Comparison of ENCODE assay signal across 8 mouse cellular contexts in the genomic region with DNA sequence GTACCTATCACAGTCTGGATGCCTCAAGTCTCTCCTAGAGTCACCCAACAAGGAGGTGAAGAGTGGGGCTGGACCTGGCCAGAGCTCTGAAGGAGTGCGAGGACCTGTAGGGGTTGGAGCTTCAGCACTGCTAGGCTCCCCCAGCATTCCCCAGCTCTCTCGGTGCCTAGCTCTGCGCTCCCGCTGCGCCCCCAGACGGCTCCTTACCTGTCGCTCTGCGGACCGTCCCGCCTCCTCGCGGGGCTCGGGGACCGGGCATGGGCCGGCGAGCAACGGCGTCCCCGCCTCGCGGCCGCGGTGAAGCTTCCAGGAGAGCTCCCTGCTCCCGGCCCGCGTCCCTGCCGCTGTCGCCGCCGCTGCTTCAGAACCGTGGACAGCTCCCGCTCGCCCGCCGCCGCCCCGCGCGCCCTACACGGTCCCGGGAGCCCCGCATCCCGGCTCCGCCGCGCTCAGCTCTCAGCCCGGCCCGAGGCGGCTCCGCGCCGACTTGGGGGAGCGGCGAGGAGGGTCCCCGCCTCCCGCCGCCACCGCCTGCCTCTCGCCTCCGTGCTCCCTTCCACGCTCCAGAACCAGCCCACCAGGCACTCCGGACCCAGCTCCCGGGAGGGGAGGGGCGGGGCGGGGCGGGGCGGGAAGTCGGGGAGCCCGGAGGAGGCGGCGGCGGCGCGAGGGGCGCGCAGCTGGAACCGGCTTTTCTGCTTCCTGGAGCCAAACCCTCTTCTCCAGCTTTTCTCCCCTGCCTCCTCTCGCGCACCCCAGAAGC. TPM values are rescaled to one million over a fixed set of nuclear protein-coding genes. Genes with fewer than 3 reads are reported as not detected.
DNase-seq lines count a peak whose midpoint lies in the region; ATAC-seq and TF ChIP-seq lines count a peak whose summit lies in the region.

A gene (minus strand): TSS at position 513 of the 763 bp plus-strand sequence.

- peak; percentile 77 for ATAC-seq in hindbrain, postnatal 0 days
- ATAC-seq in limb, embryonic 11.5 days (ENCODE audit: insufficient number of reproducible peaks, low FRiP score, low TSS enrichment, low read depth): no peak; the same call in 1 of the 2 replicates
- peak; percentile 61 for ATAC-seq in midbrain, embryonic 11.5 days (ENCODE audit: low FRiP score)
- ATAC-seq in erythroid progenitor cell, adult 5-6 weeks (replicated peaks; ENCODE audit: low FRiP score, poor library complexity, severe bottlenecking): no peak

- intact Hi-C loops in gastrocnemius, adult 2 months (cut with DNase I): no loop called here

- peak; percentile 87 for DNase-seq in adrenal gland, adult 2 months
- DNase-seq in cerebellum, postnatal 25 days: peak; percentile 65 to 73
- peak; percentile 78 for DNase-seq in gastrocnemius, adult 2 months
- peak; percentile 67 for DNase-seq in hindbrain, postnatal 0 days (ENCODE audit: low spot score)
- peak; percentile 90 for DNase-seq in limb, embryonic 11.5 days (ENCODE audit: low spot score)
- DNase-seq in midbrain, embryonic 11.5 days (ENCODE audit: low spot score, missing footprints): peak; percentile 95
- DNase-seq in spleen, adult 18-20 months: peak; percentile 13 to 59

- peak within 1 kb of the TSS; percentile 80 for H3K4me2 ChIP-seq in hindbrain, postnatal 0 days (ENCODE audit: low read depth, low read length)
- peak within 1 kb of the TSS; percentile 89 for H3K4me2 ChIP-seq in limb, embryonic 11.5 days (ENCODE audit: low read depth, severe bottlenecking)
- H3K4me2 ChIP-seq in midbrain, embryonic 11.5 days: peak within 1 kb of the TSS; percentile 84

- H3K9ac ChIP-seq in hindbrain, postnatal 0 days (replicated peaks; ENCODE audit: low read length): peak within 1 kb of the TSS; percentile 65
- no peak within 1 kb of the TSS for H3K9ac ChIP-seq in limb, embryonic 11.5 days (ENCODE audit: low read length)
- peak within 1 kb of the TSS; percentile 44 for H3K9ac ChIP-seq in midbrain, embryonic 11.5 days (ENCODE audit: low read length)

- H3K36me3 ChIP-seq in hindbrain, postnatal 0 days (ENCODE audit: insufficient read depth, low read length): no peaks in the 10 kb centered on the region
- H3K36me3 ChIP-seq in limb, embryonic 11.5 days (ENCODE audit: control insufficient read depth, insufficient read depth, low read length): no peaks in the 10 kb centered on the region
- no peaks in the 10 kb centered on the region for H3K36me3 ChIP-seq in midbrain, embryonic 11.5 days (ENCODE audit: control insufficient read depth, insufficient read depth, low read length)

- WGBS in hindbrain, postnatal 0 days: under 1% methylated on average over 73 of the region's 79 CpGs
- under 1% methylated on average over 60 of the region's 79 CpGs for WGBS in limb, embryonic 11.5 days
- under 1% methylated on average over 76 of the region's 79 CpGs for WGBS in midbrain, embryonic 11.5 days

- no peak for TF ChIP-seq CTCF in gastrocnemius, adult 2 months (IDR thresholded peaks at IDR 0.05)
- TF ChIP-seq CTCF in hindbrain, postnatal 0 days (IDR thresholded peaks at IDR 0.05; ENCODE audit: low read depth): no peak

- peak within 1 kb of the TSS; percentile 64 for H3K4me3 ChIP-seq in gastrocnemius, adult 2 months
- peak within 1 kb of the TSS; percentile 63 for H3K4me3 ChIP-seq in hindbrain, postnatal 0 days (ENCODE audit: low read length)
- H3K4me3 ChIP-seq in limb, embryonic 11.5 days (ENCODE audit: low read depth, low read length): peak within 1 kb of the TSS; percentile 47
- H3K4me3 ChIP-seq in midbrain, embryonic 11.5 days (ENCODE audit: low read depth, low read length): peak within 1 kb of the TSS; percentile 55

- 0 out of 2 replicates have a peak, but pooled peaks cover 3% of the 10 kb centered on the region for H3K27me3 ChIP-seq in hindbrain, postnatal 0 days (ENCODE audit: insufficient read depth, low read length)
- peaks cover 15% of the 10 kb centered on the region for H3K27me3 ChIP-seq in limb, embryonic 11.5 days (ENCODE audit: control insufficient read depth, insufficient read depth, low read length)
- peaks cover 11% of the 10 kb centered on the region for H3K27me3 ChIP-seq in midbrain, embryonic 11.5 days (ENCODE audit: control insufficient read depth, insufficient read depth, low read length)

- peaks cover 10% of the 10 kb centered on the region; the same call in 1 of the 2 replicates for H3K4me1 ChIP-seq in hindbrain, postnatal 0 days (ENCODE audit: insufficient read depth, low read length)
- no peaks in the 10 kb centered on the region for H3K4me1 ChIP-seq in limb, embryonic 11.5 days (ENCODE audit: control insufficient read depth, insufficient read depth, low read length)
- no peaks in the 10 kb centered on the region for H3K4me1 ChIP-seq in midbrain, embryonic 11.5 days (ENCODE audit: control insufficient read depth, insufficient read depth, low read length)

- no peak within 1 kb of the TSS for H3K27ac ChIP-seq in gastrocnemius, adult 2 months
- H3K27ac ChIP-seq in hindbrain, postnatal 0 days: 0 out of 2 replicates have a peak within 1 kb of the TSS, but pooled peaks have one; percentile 32
- H3K27ac ChIP-seq in limb, embryonic 11.5 days (replicated peaks; ENCODE audit: low read depth, low read length): no peak within 1 kb of the TSS
- H3K27ac ChIP-seq in midbrain, embryonic 11.5 days (ENCODE audit: low read depth, low read length): no peak within 1 kb of the TSS

- H3K9me3 ChIP-seq in hindbrain, postnatal 0 days (ENCODE audit: low read length): no peaks in the 10 kb centered on the region
- H3K9me3 ChIP-seq in limb, embryonic 11.5 days (ENCODE audit: control insufficient read depth, low read length): no peaks in the 10 kb centered on the region
- H3K9me3 ChIP-seq in midbrain, embryonic 11.5 days (ENCODE audit: control insufficient read depth, low read length): no peaks in the 10 kb centered on the region

RNA-seq across cellular contexts. Expression of the gene that starts here (rescaled TPM):
- total RNA-seq in adrenal gland, adult 2 months (2021): not detected
- not detected in 2 replicates for polyA plus RNA-seq in adrenal gland, adult 2 months (2012; rRNA removed)
- not detected for total RNA-seq in gastrocnemius, adult 2 months (2021)
- 19.6 and 23.4 TPM in 2 replicates for total RNA-seq in hindbrain, postnatal 0 days (2014; rRNA removed)
- polyA plus RNA-seq in hindbrain, postnatal 0 days (2015; fragmentation: Nextera tagmentation; extraction: Ambion mirVana): 9.9 and 12.2 TPM in 2 replicates
- not detected in 2 replicates for polyA plus RNA-seq in limb, embryonic 11.5 days (2014; fragmentation: Nextera tagmentation; extraction: Ambion mirVana)
- 0.22 and 0.37 TPM in 2 replicates for polyA plus RNA-seq in midbrain, embryonic 11.5 days (2014; fragmentation: Nextera tagmentation; extraction: Ambion mirVana)
- not detected in 2 replicates for total RNA-seq in erythroid progenitor cell, adult 5-6 weeks (2015; ENCODE audit: low replicate concordance)
- total RNA-seq in erythroid progenitor cell, adult 5-6 weeks (2017; ENCODE audit: low replicate concordance): not detected in 2 replicates

Comparison
In these comparisons a context has a peak if more than half of its experiments do, and no peak if none do; other contexts are left out.
1. RNA of the gene that starts here (total RNA-seq): 19.6 to 23.4 TPM in hindbrain, postnatal 0 days; not detected in adrenal gland, adult 2 months, not detected in gastrocnemius, adult 2 months and not detected in erythroid progenitor cell, adult 5-6 weeks; every median in the first group is over 10 times any median in the second.
2. Peak in DNase-seq in adrenal gland, adult 2 months; RNA of the gene not detected or under 1 TPM.
3. Peak in DNase-seq and H3K4me3 ChIP-seq in gastrocnemius, adult 2 months; RNA of the gene not detected or under 1 TPM.
4. Peak in DNase-seq, H3K4me3 ChIP-seq and H3K4me2 ChIP-seq in limb, embryonic 11.5 days; RNA of the gene not detected or under 1 TPM.
5. Peak in DNase-seq, ATAC-seq, H3K4me3 ChIP-seq, H3K9ac ChIP-seq and H3K4me2 ChIP-seq in midbrain, embryonic 11.5 days; RNA of the gene not detected or under 1 TPM.
6. DNase-seq: peak in every context shown above with its lines; median percentile 95 in midbrain, embryonic 11.5 days; 90 in limb, embryonic 11.5 days; 87 in adrenal gland, adult 2 months; 78 in gastrocnemius, adult 2 months; 69 in cerebellum, postnatal 25 days; 67 in hindbrain, postnatal 0 days; 36 in spleen, adult 18-20 months.
7. Peak in every context shown above with its lines, with median percentiles within 50 percentile points of each other: H3K4me3 ChIP-seq and H3K4me2 ChIP-seq.